Mouse (Mus musculus): ENCODE results near the gene Prkar1a.
"Not testable (repeated sequence)": the region's sequence is repeated elsewhere in the genome, so short reads cannot be mapped to it uniquely, and the experiment has no call there.

Prkar1a gene

DNA sequence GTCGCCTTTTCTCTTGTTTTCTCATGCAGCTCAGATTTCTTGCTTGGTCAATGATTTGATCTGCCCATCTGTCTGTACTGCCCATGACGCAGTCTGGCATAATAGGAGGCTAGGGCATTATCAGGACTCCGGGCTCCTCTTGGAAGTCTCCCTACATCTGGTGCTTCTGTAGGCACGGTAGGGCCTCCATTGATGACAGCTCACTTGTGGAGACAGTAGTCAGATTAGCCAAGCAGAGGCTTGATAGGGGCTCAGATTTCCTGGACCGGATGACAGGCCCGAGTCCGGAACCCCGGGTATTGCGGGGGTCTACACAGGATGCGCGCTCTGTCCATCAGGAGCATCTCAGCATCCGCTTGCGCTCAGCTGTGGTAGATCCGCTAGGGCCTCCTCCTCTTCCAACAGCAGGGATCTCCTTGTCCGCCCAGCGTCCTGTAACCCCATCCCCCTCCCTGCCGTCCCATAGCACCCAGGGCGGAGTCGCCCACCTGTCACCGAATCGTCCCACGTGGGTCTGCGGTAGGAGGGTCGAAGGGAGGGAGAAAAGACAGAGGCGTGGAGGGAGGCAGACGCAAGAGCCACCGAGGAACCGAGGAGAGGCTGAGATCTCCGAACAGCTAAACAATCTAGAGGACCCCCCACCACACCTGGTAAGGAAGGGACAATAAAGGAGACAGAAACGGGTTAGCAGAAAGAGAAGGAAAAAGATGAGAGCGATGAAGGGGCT is 933 bp downstream of the Prkar1a start:
- peak; percentile 86 for DNase-seq

DNA sequence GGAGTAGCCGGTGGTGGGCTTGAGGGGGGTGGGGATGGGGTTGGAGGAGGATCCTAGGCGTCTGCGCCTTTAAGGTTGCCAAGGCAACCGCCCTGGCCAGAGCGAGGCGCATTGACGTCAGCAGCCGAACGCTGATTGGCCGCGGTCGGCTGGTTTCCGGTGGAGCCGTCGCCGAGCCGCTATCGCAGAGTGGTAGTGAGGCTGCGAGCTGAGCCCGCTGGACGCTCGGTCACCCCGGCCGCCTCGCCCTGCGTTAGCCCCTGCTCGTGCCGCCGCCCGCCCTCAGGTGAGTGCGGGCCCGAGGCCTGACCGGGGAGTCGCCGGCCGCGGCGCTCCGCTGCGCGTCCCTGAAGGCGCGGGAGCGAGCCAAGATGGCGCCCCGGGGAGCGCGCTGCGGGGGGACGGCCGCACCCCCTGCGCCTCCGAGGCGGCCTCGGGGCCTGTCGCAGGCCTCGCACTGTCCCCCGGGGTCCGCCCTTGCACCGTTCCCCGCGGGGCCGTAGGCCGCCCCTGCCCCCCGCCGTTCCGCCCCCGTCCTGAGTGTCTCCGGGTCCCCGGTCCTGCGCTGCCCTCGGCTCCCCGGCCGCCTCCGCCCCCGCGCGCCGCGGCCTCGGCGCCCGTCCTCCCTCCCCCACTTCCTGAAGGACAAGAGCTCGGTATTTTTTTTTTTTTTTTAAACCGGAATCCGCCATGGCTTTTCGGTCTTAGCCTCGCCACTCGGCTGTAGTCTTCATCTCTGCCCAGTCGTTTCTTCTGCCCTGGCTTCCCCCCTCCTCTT is 1.8 kb downstream of the Prkar1a start:
- DNase-seq = peak; percentile 94

DNA sequence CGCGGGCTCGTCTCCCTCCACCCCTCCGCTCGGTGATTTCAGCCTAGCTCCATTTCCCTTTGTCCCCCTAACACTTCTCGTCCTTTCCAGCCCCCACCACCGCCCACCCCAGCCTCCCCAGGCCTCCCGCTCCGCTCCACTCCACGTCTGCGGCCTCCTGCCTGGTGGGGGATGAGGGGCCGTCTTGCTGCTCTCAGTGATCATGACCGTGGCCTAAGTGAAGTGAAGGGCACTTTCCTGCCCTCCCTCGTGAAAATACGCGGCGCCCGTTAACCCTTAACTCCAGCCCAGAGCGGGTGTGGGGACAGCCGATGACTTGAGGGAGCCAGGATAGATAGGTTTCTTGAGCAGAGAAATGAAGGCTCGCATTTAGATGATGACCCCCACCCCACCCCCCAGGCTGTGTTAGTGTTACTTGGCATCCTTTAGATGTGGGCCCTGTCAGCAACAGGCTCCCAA is 2.4 kb downstream of the Prkar1a start:
- peak; percentile 62 for DNase-seq

DNA sequence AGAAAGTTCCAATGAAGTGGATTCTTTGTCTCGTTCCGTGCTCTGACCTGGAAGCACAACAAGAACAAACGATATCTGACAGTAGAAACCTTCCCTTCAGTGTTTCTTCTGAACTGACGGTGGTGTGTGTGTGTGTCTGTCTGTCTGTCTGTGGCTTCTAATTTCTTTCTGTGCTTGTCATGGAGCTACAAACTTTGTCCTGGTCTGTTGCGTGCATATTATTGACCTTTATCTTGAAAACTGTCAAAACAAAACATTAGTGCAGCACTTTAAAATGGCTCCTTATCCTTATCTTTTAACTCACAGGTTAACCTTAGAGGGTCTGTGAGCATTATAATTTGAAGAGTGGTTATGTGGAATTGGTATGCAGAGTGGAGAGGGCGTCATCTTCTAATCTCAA is 3.3 kb downstream of the Prkar1a start:
- DNase-seq = no peak

DNA sequence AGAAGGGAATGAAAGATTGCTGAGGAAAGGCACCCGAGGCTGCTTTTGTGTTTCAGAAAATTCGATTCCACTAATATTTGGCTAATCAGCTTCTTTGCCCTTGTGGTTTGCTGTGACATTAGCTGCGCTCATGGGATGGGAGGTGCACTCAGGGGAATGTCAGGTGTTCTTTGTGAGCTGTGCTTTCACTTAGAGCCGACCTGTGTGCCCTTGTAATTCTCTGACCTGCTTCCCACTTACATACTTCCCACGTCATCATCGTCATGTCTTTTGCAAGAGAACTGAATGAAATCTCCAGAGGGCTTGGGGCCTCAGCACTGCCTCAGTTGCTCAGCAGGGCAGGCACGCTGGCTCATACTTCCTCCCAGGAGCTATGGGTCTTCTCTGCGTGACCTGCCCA is 4.0 kb downstream of the Prkar1a start:
- no peak for DNase-seq

DNA sequence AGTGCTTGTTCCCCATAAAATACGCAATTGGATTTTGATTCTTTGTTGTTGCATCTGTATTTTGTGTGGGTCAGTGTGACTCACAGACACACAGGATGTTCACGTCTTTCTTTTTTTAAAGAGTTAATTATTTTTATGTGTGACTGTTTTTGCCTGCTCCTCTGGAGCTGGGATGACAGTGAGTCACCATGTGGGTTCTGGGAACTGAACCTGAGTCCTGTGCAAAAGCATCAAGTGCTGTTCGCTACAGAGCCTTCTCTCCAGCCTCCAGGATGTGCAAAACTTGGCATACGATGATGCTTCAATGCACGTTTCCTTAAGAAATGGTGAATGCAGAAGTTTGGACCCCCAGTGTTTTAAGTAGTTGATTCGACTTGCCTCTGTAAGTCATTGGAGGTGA is 5.4 kb downstream of the Prkar1a start:
- no peak for DNase-seq

DNA sequence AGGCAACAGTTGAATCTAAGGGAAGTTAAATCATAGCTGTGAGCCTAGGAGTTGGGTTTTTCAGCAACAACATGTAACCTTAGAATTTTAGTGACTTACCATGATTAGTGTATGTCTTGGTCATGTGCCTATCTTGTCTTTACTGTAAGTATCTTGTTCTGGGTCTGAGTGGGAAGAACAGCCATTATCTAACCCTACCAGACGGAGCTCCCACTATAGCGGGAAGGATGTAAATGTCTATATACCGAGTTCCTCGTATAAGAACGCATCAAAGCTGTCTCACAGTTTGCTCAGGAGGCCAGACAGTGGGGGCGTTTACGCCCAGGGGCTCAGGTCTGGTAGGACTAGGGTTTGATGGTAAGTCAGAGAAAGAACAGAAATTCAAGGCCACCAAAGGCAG is 7.0 kb downstream of the Prkar1a start:
- DNase-seq = no peak

DNA sequence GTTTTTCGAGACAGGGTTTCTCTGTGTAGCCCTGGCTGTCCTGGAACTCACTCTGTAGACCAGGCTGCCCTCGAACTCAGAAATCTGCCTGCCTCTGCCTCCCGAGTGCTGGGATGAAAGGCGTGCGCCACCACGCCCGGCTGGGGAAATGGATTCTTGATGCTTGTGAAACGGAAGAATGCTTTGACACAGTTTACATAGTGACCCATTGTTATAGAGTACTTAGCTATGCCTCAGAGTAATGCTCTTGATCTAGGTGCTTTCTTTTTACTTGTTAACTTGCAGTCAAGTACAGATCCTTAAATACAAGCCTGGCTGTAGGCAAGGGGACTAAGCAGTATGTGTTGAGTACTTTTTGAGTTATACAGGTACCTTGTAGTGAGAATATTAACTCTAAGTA is 11.3 kb downstream of the Prkar1a start:
- not testable (repeated sequence) for DNase-seq

DNA sequence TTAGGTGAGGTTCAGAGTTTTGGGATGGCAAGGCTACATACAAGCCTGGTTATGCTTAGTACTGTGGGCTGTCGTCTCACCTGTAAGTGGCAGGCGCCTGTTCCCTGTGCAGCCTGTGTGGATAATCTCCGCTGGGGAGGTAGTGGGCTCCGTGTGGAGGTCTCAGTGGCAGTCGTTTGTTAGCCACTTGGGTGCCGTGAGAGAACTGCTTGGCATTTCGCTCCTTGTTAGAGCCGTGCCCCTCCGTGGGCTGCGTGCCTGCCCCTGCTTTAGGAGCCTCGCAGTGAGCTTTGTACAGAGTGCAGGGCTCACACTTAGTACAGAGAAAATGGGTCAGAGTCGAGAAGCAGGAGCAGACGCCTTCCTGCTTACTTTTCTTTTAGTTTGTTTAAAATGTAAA is 15.1 kb downstream of the Prkar1a start:
- DNase-seq = no peak

DNA sequence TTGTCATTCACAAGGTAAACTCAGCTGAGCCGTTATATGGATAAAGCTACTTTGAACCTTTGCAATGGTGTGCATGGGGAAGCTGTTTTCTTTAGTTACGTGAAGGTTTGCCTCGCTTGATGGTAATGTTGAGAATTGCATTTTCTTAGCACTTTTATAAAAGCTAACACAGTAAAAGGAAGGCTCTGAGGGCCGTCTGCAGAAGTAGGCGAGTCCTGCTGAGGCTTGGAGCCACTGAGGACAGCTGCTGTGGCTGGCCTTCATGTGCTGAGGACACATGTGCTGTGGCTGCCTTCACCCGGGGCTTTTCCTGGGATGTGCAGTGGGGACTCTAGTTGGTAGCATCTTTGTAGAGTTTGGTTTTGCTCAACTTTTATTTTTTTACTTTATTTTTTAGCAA is 16.2 kb downstream of the Prkar1a start:
- DNase-seq = no peak

DNA sequence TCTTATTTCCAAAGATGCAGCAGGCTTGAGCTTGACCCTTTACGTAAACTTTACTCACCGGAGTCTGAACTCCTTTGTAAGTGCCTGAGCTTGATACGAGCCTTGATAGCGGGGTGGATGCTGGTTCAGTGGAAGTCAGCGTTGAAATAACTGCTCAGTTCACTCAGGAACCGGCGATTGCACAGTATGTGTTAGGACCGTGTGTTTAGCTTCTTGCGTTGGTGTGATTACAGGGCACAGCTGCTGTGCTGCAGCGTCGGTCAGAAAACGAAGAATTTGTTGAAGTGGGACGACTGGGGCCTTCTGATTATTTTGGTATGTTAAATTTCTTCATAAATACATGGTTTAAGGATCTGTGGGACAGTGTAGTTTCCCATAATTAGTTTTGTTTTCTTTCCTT is 17.2 kb downstream of the Prkar1a start:
- no peak for DNase-seq

DNA sequence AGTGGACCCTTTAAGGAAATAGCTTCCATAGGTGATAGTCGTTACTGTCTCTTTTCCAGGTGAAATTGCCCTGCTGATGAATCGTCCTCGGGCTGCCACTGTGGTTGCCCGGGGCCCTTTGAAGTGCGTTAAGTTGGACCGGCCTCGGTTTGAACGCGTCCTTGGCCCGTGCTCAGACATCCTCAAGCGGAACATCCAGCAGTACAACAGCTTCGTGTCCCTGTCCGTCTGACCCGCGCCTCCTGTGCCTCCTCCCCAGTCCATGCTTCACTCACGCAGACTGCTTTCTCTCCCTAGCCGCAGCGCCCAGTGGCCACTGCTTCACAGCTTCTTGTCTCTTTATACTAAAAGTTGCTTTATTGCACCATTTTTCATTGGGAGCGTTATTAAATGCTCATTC is 18.2 kb downstream of the Prkar1a start:
- DNase-seq = no peak

DNA sequence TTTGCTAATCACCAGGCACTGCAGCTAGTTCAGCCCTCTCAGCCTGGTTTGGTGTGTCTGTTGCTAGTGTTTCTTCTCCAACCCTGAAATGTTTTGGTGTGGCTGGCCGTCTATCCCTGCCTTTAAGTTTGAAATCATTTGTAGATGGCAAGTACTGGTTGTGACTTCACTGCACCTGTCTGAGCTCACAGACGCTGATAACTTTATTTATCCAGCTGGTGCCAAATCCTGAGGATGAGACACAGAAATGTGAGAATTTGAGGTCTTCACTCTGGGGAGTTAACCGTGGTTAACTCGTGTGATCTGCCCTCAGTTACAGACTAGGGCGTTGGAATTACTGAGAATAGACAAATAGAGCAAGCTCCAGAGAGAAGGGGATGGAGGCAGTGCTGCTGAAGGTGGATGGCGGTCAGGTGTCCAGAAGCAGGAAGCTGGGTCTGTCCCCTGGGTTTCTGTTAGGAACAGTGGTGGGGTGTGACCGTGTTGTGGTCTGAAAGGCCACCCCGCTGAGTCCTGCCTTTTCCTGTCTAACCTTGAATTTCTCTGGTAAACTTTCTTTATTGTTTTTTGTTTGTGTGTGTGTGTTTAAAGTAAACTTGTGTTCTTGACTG is 19.0 kb downstream of the Prkar1a start:
- no peak for DNase-seq

DNA sequence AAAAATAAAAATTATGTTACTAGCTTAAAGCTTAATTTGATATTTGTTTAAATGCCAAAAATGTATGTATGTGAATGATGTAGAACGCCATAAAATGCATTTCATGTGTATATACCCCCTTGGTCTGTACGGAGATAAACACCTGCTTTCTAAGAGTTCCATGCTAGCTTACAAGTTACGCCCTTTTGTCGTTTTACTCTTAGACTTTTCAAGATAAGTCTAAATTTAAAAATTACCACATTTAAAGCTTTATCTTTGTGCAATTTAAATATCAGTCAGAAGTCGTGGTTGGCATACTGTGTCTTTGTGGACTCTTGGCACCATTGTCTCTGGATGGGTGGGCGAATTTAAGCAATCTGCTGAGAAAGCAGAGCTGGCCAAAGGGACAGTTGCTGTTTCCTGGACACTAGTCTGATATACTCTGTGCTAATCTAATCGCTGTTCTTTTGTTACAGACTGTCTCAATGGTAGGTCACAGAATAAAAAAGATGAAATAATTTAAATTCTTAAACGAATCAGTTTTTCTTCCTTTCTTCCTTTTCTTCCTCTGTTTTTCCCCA is 20.0 kb downstream of the Prkar1a start:
- no peak for DNase-seq

DNA sequence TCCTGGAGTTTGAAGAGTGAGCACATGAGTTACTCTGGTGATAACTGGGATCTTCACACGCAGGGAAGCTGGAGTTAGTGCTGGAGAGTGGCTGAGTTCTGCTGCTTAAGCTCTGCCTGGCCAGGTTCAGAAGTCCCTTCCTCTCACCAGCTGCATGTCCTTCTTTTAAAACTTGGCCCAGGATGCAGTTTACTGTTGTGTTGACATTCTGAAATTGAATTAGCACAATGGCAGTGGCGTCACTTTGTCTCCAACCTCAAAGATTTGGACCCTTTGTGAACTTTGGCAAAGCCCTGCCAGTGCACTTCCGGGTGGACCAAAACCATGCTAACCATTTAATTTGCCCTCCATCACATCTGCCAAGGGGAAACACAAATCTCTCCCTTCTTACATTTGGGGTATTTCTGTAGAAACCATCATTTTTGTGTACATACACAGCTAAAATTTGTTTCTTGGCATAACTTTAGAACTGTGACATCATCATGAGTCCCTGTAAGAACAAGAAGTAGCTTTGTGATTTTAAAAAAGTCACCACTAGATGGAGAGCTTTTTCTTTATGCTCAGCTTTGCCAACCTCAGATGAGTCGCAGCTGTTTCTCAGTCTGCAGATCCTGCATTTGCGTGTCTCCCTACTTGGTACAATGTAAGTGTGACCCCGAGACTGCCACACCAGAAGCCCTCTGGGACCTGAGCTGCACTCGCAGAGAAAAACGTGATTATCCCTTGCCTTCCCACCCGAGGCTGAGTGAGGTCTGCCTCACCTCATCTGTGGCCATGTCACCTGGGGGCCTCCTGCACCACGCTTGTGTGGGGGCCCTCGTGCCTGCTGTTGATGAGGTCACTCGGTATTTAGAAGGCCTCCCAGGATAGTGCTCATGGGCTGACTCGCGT is 21.1 kb downstream of the Prkar1a start:
- DNase-seq = peak; percentile 54

DNA sequence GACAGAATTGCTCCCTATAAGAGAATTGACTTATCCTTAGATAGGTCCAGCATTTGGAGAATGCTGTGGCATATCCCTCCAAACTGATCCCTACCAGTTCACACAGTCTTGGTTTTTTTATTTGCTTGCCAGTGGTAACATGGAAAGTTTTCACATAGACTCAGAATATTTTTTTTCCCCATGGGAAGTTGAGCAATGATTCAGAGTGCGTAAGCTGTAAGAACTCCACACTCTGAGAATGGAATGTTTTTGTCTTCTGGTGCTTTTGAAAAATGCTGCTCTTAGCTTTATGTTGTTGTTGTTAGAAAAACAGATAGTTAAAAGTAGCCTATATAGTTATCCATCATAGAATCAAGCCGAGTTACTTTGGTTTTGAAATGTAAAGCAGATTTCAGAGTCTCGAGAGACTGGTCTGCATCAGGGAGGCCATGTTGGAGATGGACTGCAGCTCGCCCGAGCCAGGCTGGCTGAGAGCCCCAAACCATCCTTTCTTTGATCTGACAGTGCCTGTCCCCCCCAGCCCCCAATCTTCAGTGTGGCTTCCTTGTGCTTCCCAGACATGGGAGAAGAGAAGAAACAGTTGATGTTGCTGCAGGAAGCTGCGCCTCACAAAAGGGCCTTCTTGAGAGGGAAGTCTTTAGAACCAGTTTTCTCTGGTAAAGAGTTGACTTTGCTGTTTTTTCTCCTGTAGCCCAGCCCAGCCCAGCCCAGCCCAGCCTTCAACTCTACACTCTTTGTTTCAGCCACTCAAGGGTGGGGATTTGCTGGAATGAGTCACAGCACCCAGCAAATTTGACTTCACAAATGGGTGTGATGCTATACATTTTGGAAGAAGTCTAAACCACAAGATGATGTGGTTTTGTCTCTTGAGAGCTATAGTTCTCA is 22.2 kb downstream of the Prkar1a start:
- DNase-seq = no peak

DNA sequence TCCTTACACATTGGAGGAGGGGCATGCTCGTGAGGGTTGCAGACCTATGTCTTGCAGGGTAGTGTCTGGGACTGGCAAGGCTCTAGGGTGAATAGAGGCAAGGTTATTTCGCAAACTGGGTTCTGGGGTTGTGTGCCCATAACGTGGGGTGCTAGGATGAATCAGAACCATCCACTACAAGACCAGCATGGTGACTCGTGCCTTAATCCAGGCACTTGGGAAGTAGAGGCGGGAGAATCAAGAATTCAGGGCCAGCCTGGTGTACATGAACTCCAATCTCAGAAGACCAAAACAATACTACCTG is 22.8 kb downstream of the Prkar1a start:
- DNase-seq = no peak

DNA sequence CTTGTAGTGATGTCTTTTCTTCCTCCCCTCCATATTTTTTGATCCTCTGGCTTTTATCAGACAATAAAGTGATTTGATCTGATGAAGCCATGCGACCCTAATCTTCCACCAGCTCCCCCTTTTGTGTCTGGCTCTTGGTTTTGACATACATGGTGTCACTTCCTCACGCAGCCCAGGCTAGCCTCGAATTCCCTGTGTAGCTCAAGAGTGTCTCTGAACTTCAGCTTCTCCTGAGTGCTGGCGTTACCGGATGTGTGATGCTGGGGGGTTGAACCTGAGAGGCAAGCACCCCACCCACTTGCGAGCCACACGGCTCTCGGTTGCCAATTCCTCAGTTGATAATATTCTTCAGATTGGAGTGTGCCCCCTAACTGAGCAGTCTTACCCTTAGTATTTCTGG is 23.2 kb downstream of the Prkar1a start:
- DNase-seq = no peak

DNA sequence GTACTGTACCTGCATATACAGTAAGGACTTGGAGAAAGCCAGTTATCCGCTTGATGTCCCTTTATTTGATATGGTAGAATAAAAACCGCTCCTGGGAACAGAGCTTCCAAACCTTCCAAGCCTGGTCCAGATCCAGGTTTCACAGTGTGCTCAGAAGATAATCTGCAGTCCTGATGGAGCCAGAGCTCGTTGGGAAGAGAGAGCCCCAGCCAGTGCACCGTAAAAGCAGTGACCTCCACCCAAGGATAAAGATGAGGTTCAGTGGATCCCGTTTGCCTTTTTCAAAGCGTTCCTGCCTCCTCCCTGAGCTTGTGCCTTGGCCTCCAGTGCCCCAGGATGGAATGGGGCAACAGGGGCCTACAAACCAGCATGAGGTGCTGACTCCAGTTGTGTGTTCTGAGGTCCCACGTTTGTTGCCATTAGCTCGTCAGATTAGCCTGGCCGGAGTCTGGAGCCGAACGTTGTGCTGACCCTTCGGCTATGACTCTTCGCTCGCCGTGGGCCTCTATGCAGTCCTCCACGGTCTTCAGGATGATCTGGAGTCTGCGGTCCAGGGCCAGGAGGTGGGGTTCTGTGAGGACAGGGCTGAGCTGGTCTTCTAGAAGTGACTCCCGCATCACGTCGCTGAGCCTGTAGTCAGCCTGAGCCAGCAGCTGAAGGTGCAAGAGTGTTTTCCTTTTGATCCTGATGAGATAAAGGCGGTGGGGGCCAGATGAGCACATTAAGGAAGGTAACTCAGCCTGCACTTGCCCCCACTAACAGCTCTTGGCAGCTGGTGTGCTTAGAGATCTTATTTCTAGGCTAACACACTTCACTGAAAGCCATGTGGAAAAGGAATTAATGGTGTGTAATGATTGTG is 23.9 kb downstream of the Prkar1a start:
- DNase-seq = no peak

DNA sequence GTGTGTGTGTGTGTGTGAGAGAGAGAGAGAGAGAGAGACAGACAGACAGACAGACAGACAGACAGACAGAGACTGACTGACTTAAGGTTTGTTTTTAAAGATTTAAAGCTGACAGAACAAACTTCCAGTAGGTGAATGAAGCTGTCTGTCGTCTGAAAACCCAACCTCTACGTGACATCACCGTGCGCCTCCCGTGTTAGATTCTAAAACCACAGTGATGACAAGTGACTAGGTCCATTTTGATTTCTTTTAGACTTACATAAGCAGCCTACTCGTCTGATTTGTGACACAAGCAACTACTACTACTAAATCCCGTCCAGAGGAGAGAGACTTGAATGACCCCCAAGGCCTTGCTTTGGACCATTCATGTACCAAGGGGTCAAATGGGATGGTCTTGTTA is 24.5 kb downstream of the Prkar1a start:
- DNase-seq = no peak

DNA sequence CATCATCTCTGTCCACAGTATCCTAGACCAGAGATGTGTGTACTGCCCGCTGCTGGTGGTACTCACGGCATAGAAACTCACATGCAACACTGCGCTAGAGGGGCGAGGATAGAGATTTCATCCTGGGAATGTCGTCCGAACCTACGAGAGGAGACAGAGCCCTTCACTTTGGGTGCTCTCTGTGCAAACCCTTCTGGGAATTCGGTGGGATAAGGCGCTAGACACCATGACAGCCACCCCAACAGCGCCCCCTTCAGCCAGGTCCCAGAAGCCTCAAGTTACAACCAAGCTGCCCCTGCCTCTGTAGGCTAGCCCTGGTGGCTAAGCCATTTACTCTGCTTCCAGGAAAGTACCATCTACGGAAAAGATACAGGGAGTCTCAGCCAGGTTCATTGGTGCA is 25.3 kb downstream of the Prkar1a start:
- DNase-seq = no peak

All from lung, postnatal 10 days (tissue).